Mouse (Mus musculus) 3T3-L1 (cell line): ENCODE data around the gene Fgd1.

Source experiments
- DNase-seq: peaks from one replicate; pipeline ENCODE4 v3.0.0-alpha.2; 2015; ENCODE audit warnings: low read depth, low spot score

Fgd1 gene

GRCm38 (mm10) chrX:151087418-151087817 is 41.5 kb downstream of the Fgd1 start:
- no peak for DNase-seq

- peak; percentile 85 for DNase-seq
Measured at GRCm38 (mm10) chrX:151096171-151097058, 50.5 kb downstream of the Fgd1 start, which contains the start of gene Tsr2. Gene Tsr2 (minus strand): TSS chrX:151096543.

GRCm38 (mm10) chrX:151107301-151108067 is 61.5 kb downstream of the Fgd1 start:
- DNase-seq = no peak

GRCm38 (mm10) chrX:151116795-151117194 is 70.8 kb downstream of the Fgd1 start:
- peak; percentile 66 for DNase-seq

- peak; percentile 53 for DNase-seq
Measured at GRCm38 (mm10) chrX:151117432-151117831, 71.5 kb downstream of the Fgd1 start.

GRCm38 (mm10) chrX:151123933-151124332 is 78.0 kb downstream of the Fgd1 start:
- no peak for DNase-seq

- peak; percentile 6 for DNase-seq
Measured at GRCm38 (mm10) chrX:151130493-151130892, 84.5 kb downstream of the Fgd1 start.

GRCm38 (mm10) chrX:151132785-151133184 is 86.8 kb downstream of the Fgd1 start:
- peak; percentile 8 for DNase-seq
